Mouse (Mus musculus): ENCODE measurements around the gene Ptger3. TPM values are rescaled to one million over a fixed set of nuclear protein-coding genes. Genes with fewer than 3 reads are reported as not detected.
A peak's percentile ranks its signal among the peaks of the same experiment; 100 is the strongest.

The Ptger3 gene
- polyA plus RNA-seq, 1 experiment from 2014 or later: 1.6 TPM

- Histone ChIP-seq H3K9me3 (no peaks in the 10 kb centered on the region), H3K36me3 (replicated peaks) (no peaks in the 10 kb centered on the region), H3K4me3 (no peak overlapping the region), H3K27ac (replicated peaks) (no peak overlapping the region), H3K4me1 (no peaks in the 10 kb centered on the region), H3K27me3 (replicated peaks; ENCODE audit: low read depth, poor library complexity, severe bottlenecking) (no peaks in the 10 kb centered on the region)
- WGBS: 83% methylated on average over 3 of the region's 3 CpGs
- no peak for DNase-seq (ENCODE audit: low spot score)
These were observed 119.4 kb downstream of the Ptger3 start for GRCm38 (mm10) chr3:157686105-157686504.

GRCm38 (mm10) chr3:157688419-157689162 is 121.9 kb downstream of the Ptger3 start:
- H3K4me3 ChIP-seq: no peak overlapping the region
- no peaks in the 10 kb centered on the region for H3K9me3 ChIP-seq
- DNase-seq (ENCODE audit: low spot score): no peak
- whole genome bisulfite sequencing: 64% methylated on average over 6 of the region's 6 CpGs
- H3K36me3 ChIP-seq (replicated peaks): no peaks in the 10 kb centered on the region
- no peak overlapping the region for H3K27ac ChIP-seq (replicated peaks)
- H3K27me3 ChIP-seq (replicated peaks; ENCODE audit: low read depth, poor library complexity, severe bottlenecking): no peaks in the 10 kb centered on the region
- H3K4me1 ChIP-seq: no peaks in the 10 kb centered on the region

MicroRNAs encoded within 50 kb of the gene (microRNA counts, 519-probe panel; counts per million panel counts)
- microRNA mmu-miR-186: 188 counts per million, percentile 57 among the panel's probes with 10 or more counts

Small RNAs within 50 kb of the gene (microRNA-seq; reads per million reads assigned to microRNA genes)
- gene Mir186: 516 reads per million, percentile 69 among the genes with 10 or more reads in this experiment

Other genes starting within 250 kb of the Ptger3 start
- gene Zranb2, start 32.7 kb upstream of the Ptger3 start, polyA plus RNA-seq (2016; fragmentation: Nextera tagmentation; extraction: Ambion mirVana): 109 and 116 TPM in 2 replicates

Data from embryonic facial prominence, embryonic 10.5 days (tissue).